Mouse (Mus musculus) spleen, adult 2 months (tissue): ENCODE measurements around the gene Atg4c.

Source experiments
- CTCF ChIP-seq: fragments of 200-500 bp; IDR thresholded peaks from 2 replicates; pipeline ENCODE4 v1.5.1; 2011; ENCODE audit warnings: mild to moderate bottlenecking, inconsistent platforms; ENCODE audit not compliant: insufficient read depth, insufficient read length, insufficient replicate concordance; ENCODE audit errors: extremely low read depth
- POLR2A ChIP-seq: fragments of 200-500 bp; IDR thresholded peaks from 2 replicates; pipeline ENCODE4 v1.6.1; 2011; ENCODE audit warnings: low read depth, low read length, inconsistent platforms

- TF ChIP-seq CTCF: no peak
- TF ChIP-seq POLR2A: no peak
Observed at GRCm38 (mm10) chr4:99151434-99151833, 42.3 kb upstream of the Atg4c start.
